Mouse (Mus musculus) MEL (cell line): ENCODE measurements at regions not wholly inside any gene's neighbourhood (a gene's known extent, or its start where the extent isn't known, plus 50 kb on each side); places are given as distances from the start of the nearest gene placed in this dataset.

Experiments
- DNase-seq: peaks from one replicate; pipeline ENCODE4 v3.0.0; 2011; ENCODE audit warnings: low read depth, low spot score
- H3K27ac ChIP-seq: 2 replicates; pipeline ENCODE4 v1.5.1; 2012; ENCODE audit warnings: low read depth, mild to moderate bottlenecking, control low read depth, low read length, moderate library complexity; ENCODE audit not compliant: control insufficient read depth
- H3K27me3 ChIP-seq, 2 experiments: fragments of 150-350 bp in 1 of 2; sonication (generic) in 1 of 2; 2 replicates each; pipeline ENCODE4 v1.6.1; 2012; ENCODE audit warnings: low read length in 2 of 2, mild to moderate bottlenecking in 2 of 2, improper control_type of control experiment in 1 of 2, moderate library complexity in 1 of 2; ENCODE audit not compliant: insufficient read depth in 2 of 2, control insufficient read depth in 1 of 2
- H3K36me3 ChIP-seq, 2 experiments: 2 replicates each; pipeline ENCODE4 v1.6.1; 2012 to 2014; ENCODE audit warnings: low read length in 2 of 2, improper control_type of control experiment in 1 of 2, inconsistent platforms in 1 of 2, mild to moderate bottlenecking in 1 of 2; ENCODE audit not compliant: insufficient read depth in 2 of 2, control insufficient read depth in 1 of 2
- H3K4me1 ChIP-seq, 2 experiments: fragments of 150-350 bp in 1 of 2; sonication (generic) in 1 of 2; 2 replicates each; pipeline ENCODE4 v1.6.1; 2012; ENCODE audit warnings: low read length in 2 of 2, improper control_type of control experiment in 1 of 2, mild to moderate bottlenecking in 1 of 2; ENCODE audit not compliant: insufficient read depth in 2 of 2, control insufficient read depth in 1 of 2
- H3K4me3 ChIP-seq, 2 experiments: fragments of 150-350 bp in 1 of 2; sonication (generic) in 1 of 2; 2 replicates each; pipeline ENCODE4 v1.5.1; 2012; ENCODE audit warnings: low read depth in 2 of 2, low read length in 2 of 2, mild to moderate bottlenecking in 2 of 2, moderate library complexity in 2 of 2, control low read depth in 1 of 2, improper control_type of control experiment in 1 of 2; ENCODE audit not compliant: control insufficient read depth in 1 of 2, insufficient read depth in 1 of 2
- H3K79me2 ChIP-seq: 2 replicates; pipeline ENCODE4 v1.6.1; 2012; ENCODE audit warnings: mild to moderate bottlenecking, low read length, moderate library complexity; ENCODE audit not compliant: control insufficient read depth, poor library complexity, insufficient read depth
- H3K9ac ChIP-seq: 2 replicates; pipeline ENCODE4 v1.6.1; 2012; ENCODE audit warnings: low read depth, mild to moderate bottlenecking, control low read depth, low read length, moderate library complexity; ENCODE audit not compliant: control insufficient read depth, poor library complexity, severe bottlenecking
- H3K9me3 ChIP-seq: fragments of 150-350 bp; sonication (generic); replicated peaks from 2 replicates; pipeline ENCODE4 v1.6.1; 2012; ENCODE audit warnings: mild to moderate bottlenecking, low read length, improper control_type of control experiment, moderate library complexity; ENCODE audit not compliant: insufficient read depth
- E2F4 ChIP-seq: IDR thresholded peaks from 2 replicates; pipeline ENCODE4 v1.6.1; 2011; ENCODE audit warnings: low read depth, low read length, improper control_type of control experiment, borderline replicate concordance
- ELF1 ChIP-seq: IDR thresholded peaks from 2 replicates; pipeline ENCODE4 v1.6.1; 2014; ENCODE audit warnings: low read depth, mild to moderate bottlenecking, inconsistent platforms, low read length, improper control_type of control experiment, moderate library complexity
- ETS1 ChIP-seq: IDR thresholded peaks from 2 replicates; pipeline ENCODE4 v1.6.1; 2012; ENCODE audit warnings: low read depth, mild to moderate bottlenecking, inconsistent platforms, low read length, improper control_type of control experiment, moderate library complexity
- GABPA ChIP-seq: IDR thresholded peaks from 2 replicates; pipeline ENCODE4 v1.6.1; 2012; ENCODE audit warnings: low read depth, mild to moderate bottlenecking, inconsistent platforms, low read length, improper control_type of control experiment, moderate library complexity
- HCFC1 ChIP-seq: IDR thresholded peaks from 2 replicates; pipeline ENCODE4 v1.6.1; 2012; ENCODE audit warnings: low read depth, mild to moderate bottlenecking, inconsistent platforms, low read length, improper control_type of control experiment, moderate library complexity
- JUND ChIP-seq: IDR thresholded peaks from 2 replicates; pipeline ENCODE4 v1.6.1; 2011; ENCODE audit warnings: low read depth, mild to moderate bottlenecking, improper control_type of control experiment, low read length
- MEF2A ChIP-seq: IDR thresholded peaks from 2 replicates; pipeline ENCODE4 v1.6.1; 2014; ENCODE audit warnings: low read depth, mild to moderate bottlenecking, inconsistent platforms, low read length, improper control_type of control experiment; ENCODE audit not compliant: poor library complexity, insufficient replicate concordance, severe bottlenecking; ENCODE audit errors: extremely low read depth
- MXI1 ChIP-seq: IDR thresholded peaks from 2 replicates; pipeline ENCODE4 v1.6.1; 2011; ENCODE audit warnings: mild to moderate bottlenecking, low read depth, low read length, improper control_type of control experiment
- MYC ChIP-seq: IDR thresholded peaks from 2 replicates; pipeline ENCODE4 v1.6.1; 2011; ENCODE audit warnings: low read depth, mild to moderate bottlenecking, low read length, improper control_type of control experiment, moderate library complexity
- NRF1 ChIP-seq: IDR thresholded peaks from 2 replicates; pipeline ENCODE4 v1.6.1; 2014; ENCODE audit warnings: low read depth, mild to moderate bottlenecking, inconsistent platforms, low read length, improper control_type of control experiment, moderate library complexity; ENCODE audit not compliant: poor library complexity, insufficient read depth, severe bottlenecking
- POLR2A ChIP-seq, 2 experiments: IDR thresholded peaks; 2 replicates each; pipeline ENCODE4 v1.6.1; 2011 to 2012; ENCODE audit warnings: low read length in 2 of 2, mild to moderate bottlenecking in 2 of 2, control low read depth in 1 of 2, improper control_type of control experiment in 1 of 2, low read depth in 1 of 2, moderate library complexity in 1 of 2; ENCODE audit not compliant: control insufficient read depth in 1 of 2, insufficient read depth in 1 of 2, poor library complexity in 1 of 2
- RAD21 ChIP-seq: IDR thresholded peaks from 2 replicates; pipeline ENCODE4 v1.6.1; 2011; ENCODE audit warnings: mild to moderate bottlenecking, low read depth, low read length, improper control_type of control experiment
- RCOR1 ChIP-seq: IDR thresholded peaks from 2 replicates; pipeline ENCODE4 v1.6.1; 2012; ENCODE audit warnings: low read depth, mild to moderate bottlenecking, inconsistent platforms, low read length, improper control_type of control experiment
- SIN3A ChIP-seq: IDR thresholded peaks from 2 replicates; pipeline ENCODE4 v1.6.1; 2012; ENCODE audit warnings: low read length, improper control_type of control experiment, inconsistent platforms
- SMC3 ChIP-seq: IDR thresholded peaks from 2 replicates; pipeline ENCODE4 v1.6.1; 2011; ENCODE audit warnings: low read depth, low read length, improper control_type of control experiment
- TBP ChIP-seq: IDR thresholded peaks from 2 replicates; pipeline ENCODE4 v1.8.0; 2011; ENCODE audit warnings: low read depth, low read length, improper control_type of control experiment
- TCF12 ChIP-seq: IDR thresholded peaks from 2 replicates; pipeline ENCODE4 v1.6.1; 2014; ENCODE audit warnings: low read depth, mild to moderate bottlenecking, inconsistent platforms, low read length, improper control_type of control experiment, moderate library complexity
- UBTF ChIP-seq: IDR thresholded peaks from 2 replicates; pipeline ENCODE4 v1.6.1; 2012; ENCODE audit warnings: low read depth, mild to moderate bottlenecking, inconsistent platforms, low read length, improper control_type of control experiment, moderate library complexity, borderline replicate concordance; ENCODE audit not compliant: insufficient read depth
- USF1 ChIP-seq: IDR thresholded peaks from 2 replicates; pipeline ENCODE4 v1.6.1; 2014; ENCODE audit warnings: low read depth, mild to moderate bottlenecking, inconsistent platforms, low read length, improper control_type of control experiment, moderate library complexity
- USF2 ChIP-seq, 2 experiments: IDR thresholded peaks; 2 replicates each; pipeline ENCODE4 v1.6.1; 2011 to 2012; ENCODE audit warnings: improper control_type of control experiment in 2 of 2, low read length in 2 of 2, borderline replicate concordance in 1 of 2, inconsistent platforms in 1 of 2, low read depth in 1 of 2, mild to moderate bottlenecking in 1 of 2; ENCODE audit not compliant: insufficient read depth in 1 of 2
- ZKSCAN1 ChIP-seq: IDR thresholded peaks from 2 replicates; pipeline ENCODE4 v1.6.1; 2012; ENCODE audit warnings: low read depth, mild to moderate bottlenecking, inconsistent platforms, low read length, improper control_type of control experiment, moderate library complexity
- ZMIZ1 ChIP-seq: IDR thresholded peaks from 2 replicates; pipeline ENCODE4 v1.6.1; 2012; ENCODE audit warnings: low read depth, mild to moderate bottlenecking, inconsistent platforms, low read length, improper control_type of control experiment, moderate library complexity
- ZNF384 ChIP-seq: IDR thresholded peaks from 2 replicates; pipeline ENCODE4 v1.6.1; 2012; ENCODE audit warnings: low read depth, mild to moderate bottlenecking, inconsistent platforms, low read length, improper control_type of control experiment

DNA sequence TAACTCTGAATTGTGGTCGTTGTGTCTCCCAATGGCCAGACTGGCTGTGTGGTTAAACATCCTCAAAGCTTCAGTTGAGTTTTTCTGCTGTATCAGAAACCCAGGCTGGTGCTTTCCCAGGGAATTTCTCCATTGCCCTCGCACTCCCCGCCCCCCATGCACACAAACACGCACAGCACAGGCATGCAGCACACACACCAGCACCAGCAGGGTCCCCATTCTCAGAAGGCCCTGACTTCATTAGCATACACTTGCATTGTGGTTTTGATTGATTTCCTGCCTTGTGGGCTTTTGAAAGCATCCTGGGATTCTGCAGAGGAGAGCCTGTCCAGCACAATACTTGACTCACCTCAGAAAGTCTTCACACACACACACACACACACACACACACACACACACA, 65.3 kb downstream of the Ifng start:
- no peak for DNase-seq
- H3K79me2 ChIP-seq = no peaks in the 10 kb centered on the region
- no peaks in the 10 kb centered on the region for H3K9me3 ChIP-seq
- TF ChIP-seq USF2 (IDR thresholded peaks at IDR 0.05; ENCODE audit: borderline replicate concordance in 1 of 2, insufficient read depth in 1 of 2, low read depth in 1 of 2, low read length in 2 of 2) (no peak), HCFC1 (no peak), ETS1 (no peak), RCOR1 (no peak)
- H3K36me3 ChIP-seq = no peaks in the 10 kb centered on the region
- no peak overlapping the region for H3K4me3 ChIP-seq
- no peaks in the 10 kb centered on the region for H3K4me1 ChIP-seq
- no peaks in the 10 kb centered on the region for H3K27me3 ChIP-seq
- H3K9ac ChIP-seq = no peak overlapping the region
- no peak overlapping the region for H3K27ac ChIP-seq

DNA sequence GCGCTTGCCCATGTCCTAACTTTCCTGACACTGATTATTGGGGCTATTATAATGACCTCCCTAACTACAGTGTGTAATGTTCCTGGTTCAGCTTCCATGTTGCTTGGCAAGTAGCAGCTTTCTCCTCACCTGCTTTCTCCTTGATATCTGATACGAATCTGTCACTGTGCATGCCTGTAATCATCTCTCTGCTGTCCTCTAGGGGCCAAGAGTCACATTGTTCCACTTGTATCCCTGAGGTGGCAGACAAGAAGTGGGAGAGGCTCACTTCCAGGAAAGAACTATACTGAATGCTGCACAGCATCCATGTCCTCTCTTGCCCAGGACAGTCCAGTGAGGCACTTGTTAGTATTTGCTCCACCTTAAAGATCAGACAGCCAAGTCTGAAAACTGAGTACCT, 66.8 kb downstream of the Ifng start:
- no peaks in the 10 kb centered on the region for H3K27me3 ChIP-seq
- no peak overlapping the region for H3K4me3 ChIP-seq
- no peaks in the 10 kb centered on the region for H3K4me1 ChIP-seq
- H3K9me3 ChIP-seq = no peaks in the 10 kb centered on the region
- H3K79me2 ChIP-seq = no peaks in the 10 kb centered on the region
- DNase-seq = no peak
- no peak overlapping the region for H3K27ac ChIP-seq
- no peaks in the 10 kb centered on the region for H3K36me3 ChIP-seq
- H3K9ac ChIP-seq = no peak overlapping the region
- TF ChIP-seq RAD21 (no peak), JUND (no peak), MEF2A (no peak), ELF1 (no peak), ETS1 (no peak), GABPA (no peak)

DNA sequence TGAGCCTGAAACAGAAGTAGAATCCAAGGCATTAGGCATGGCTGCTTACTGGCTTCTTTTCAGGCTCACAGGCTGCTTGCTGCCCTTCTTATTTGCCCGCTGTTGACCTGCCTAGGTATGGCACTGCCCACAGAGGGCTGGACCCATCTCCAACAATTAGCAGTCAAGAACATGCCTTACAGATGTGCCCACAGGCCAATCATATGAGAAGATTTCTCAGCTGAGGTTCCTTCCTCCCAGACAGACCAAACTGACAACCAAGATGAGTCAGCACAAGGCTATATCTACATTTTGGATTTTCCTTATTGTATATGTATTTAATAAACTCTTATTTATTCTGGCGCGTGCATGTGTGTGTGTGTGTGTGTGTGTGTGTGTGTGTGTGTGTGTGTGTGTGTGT, 76.0 kb downstream of the Ifng start:
- H3K36me3 ChIP-seq = no peaks in the 10 kb centered on the region
- no peaks in the 10 kb centered on the region for H3K27me3 ChIP-seq
- TF ChIP-seq SIN3A = no peak
- no peak for TF ChIP-seq SMC3
- no peak for TF ChIP-seq UBTF
- TF ChIP-seq ELF1 = no peak
- TF ChIP-seq RCOR1 = no peak
- TF ChIP-seq E2F4 = no peak
- no peak for TF ChIP-seq ZNF384
- no peak for TF ChIP-seq MXI1
- TF ChIP-seq MYC = no peak
- TF ChIP-seq TCF12 = no peak
- no peak for TF ChIP-seq TBP
- TF ChIP-seq MEF2A = no peak
- no peak for TF ChIP-seq NRF1
- TF ChIP-seq POLR2A (IDR thresholded peaks at IDR 0.05; ENCODE audit: control insufficient read depth in 1 of 2, insufficient read depth in 1 of 2, low read depth in 1 of 2, low read length in 2 of 2, poor library complexity in 1 of 2) = no peak
- TF ChIP-seq USF1 = no peak
- no peak for TF ChIP-seq ZKSCAN1
- TF ChIP-seq ZMIZ1 = no peak
- H3K4me1 ChIP-seq = no peaks in the 10 kb centered on the region
- no peak overlapping the region for H3K27ac ChIP-seq
- no peak overlapping the region for H3K9ac ChIP-seq
- no peak for DNase-seq
- no peaks in the 10 kb centered on the region for H3K9me3 ChIP-seq
- H3K4me3 ChIP-seq = no peak overlapping the region
- no peaks in the 10 kb centered on the region for H3K79me2 ChIP-seq
